Mouse (Mus musculus): ENCODE data around the gene Smagp.

- TF ChIP-seq CTCF (IDR thresholded peaks at IDR 0.05; ENCODE audit: extremely low read depth, insufficient read length, insufficient replicate concordance, low read depth, low read length) (no peak), POLR2A (IDR thresholded peaks at IDR 0.05; ENCODE audit: low read depth, low read length) (no peak)
Measured at GRCm38 (mm10) chr15:100635239-100635638, 1.5 kb downstream of the Smagp start.

Measured in small intestine, adult 2 months (tissue).